Mouse (Mus musculus): Measurements from ENCODE around the gene Pbxip1.
A peak's percentile ranks its signal among the peaks of the same experiment; 100 is the strongest.
"Not testable (repeated sequence)": the region's sequence is repeated elsewhere in the genome, so short reads cannot be mapped to it uniquely, and the experiment has no call there.

Pbxip1 gene

GRCm38 (mm10) chr3:89408448-89408847, 28.1 kb upstream of the Pbxip1 start:
- ATAC-seq (ENCODE audit: insufficient number of reproducible peaks, low FRiP score, low TSS enrichment): no peak

- no peak for ATAC-seq (ENCODE audit: insufficient number of reproducible peaks, low FRiP score, low TSS enrichment)
Measured at GRCm38 (mm10) chr3:89409701-89410100, 26.8 kb upstream of the Pbxip1 start.

- no peak for ATAC-seq (ENCODE audit: insufficient number of reproducible peaks, low FRiP score, low TSS enrichment)
Measured at GRCm38 (mm10) chr3:89410864-89411263, 25.6 kb upstream of the Pbxip1 start.

GRCm38 (mm10) chr3:89411490-89412393, 24.8 kb upstream of the Pbxip1 start, which contains the start of gene Flad1:
Flad1 (minus strand) TSS chr3:89411870.
- ATAC-seq (ENCODE audit: insufficient number of reproducible peaks, low FRiP score, low TSS enrichment): peak; percentile 96

DNA sequence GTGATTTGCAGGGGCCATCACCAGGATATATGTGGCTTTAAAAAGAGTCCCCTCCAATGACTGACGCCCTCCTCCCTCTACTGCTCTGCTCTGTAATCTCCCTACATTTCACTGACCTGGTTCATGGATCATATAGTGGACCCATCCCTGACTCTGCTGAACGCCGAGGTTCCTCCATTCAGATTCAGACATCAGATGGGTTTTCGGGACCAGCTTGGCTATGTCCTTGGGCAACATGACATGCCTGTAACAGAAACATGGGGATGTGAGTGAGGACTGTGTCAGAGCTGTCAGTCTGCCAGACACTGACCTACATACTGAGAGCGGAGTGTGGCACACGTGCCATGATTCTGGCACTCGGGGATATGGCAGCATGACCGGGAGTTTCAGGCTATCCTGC, 20.3 kb upstream of the Pbxip1 start:
- no peak for ATAC-seq (ENCODE audit: insufficient number of reproducible peaks, low FRiP score, low TSS enrichment)

DNA sequence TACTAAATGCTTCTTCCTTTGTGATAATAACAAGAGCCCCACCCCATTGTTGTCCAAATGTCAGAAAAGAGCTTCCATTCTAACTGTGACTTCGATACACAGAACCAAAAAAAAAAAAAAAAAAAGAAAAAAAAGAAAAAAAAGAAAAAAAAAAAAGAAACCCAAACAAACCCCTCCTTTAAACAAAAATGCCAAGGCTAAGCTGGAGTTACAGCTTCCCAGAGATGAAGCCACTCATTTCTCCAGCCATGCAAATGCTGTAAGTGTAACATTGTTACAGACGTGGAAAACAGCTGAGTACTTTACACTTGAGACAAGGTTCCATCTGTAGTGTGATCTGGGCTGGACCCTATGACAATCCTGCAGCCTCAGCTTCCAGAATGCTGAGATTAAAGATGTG, 19.4 kb upstream of the Pbxip1 start:
- ATAC-seq (ENCODE audit: insufficient number of reproducible peaks, low FRiP score, low TSS enrichment): no peak

GRCm38 (mm10) chr3:89417840-89418169, 18.7 kb upstream of the Pbxip1 start:
- ATAC-seq (ENCODE audit: insufficient number of reproducible peaks, low FRiP score, low TSS enrichment): no peak

DNA sequence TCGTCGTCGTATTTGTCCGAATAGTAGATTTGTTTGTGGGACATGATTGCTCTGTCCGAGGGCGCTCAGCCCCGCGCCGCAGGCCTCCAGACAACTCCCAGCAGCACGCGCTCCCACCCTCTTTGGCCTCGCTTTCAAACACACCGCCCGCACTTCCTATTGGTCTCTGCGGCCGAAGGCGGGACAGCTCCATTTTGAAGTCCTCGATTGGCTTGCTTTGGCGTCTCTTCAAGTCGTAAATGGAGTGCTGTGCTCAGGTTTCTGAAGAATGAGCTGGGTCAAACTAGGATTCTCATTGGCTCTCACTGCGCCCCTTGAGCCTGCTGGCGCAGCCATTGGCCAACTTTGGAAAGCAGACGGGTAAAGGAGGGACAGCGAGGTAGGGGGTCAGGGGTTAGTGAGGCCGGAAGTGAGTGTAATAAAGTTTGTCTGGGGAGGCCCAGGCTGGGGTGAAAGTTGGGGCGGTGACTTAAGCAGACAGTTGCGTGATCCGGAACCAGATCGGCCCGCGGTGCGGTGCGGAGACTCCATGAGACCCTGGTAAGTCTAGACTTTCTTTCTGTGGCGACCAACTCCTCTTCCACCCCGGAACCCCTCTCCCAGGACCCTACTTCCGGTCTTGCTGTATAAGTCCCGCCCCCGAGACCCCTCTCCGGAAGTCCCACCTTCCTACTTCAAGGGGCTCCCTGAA, 18.2 kb upstream of the Pbxip1 start, which contains the start of the genes Cks1b and Shc1:
Gene Cks1b (minus strand): TSS at position 214 of the 691 bp plus-strand sequence.
Gene Shc1 (plus strand): TSS at position 274 of the 691 bp plus-strand sequence.
- peak; percentile 90 for ATAC-seq (ENCODE audit: insufficient number of reproducible peaks, low FRiP score, low TSS enrichment)

GRCm38 (mm10) chr3:89418861-89419250, 17.6 kb upstream of the Pbxip1 start:
- ATAC-seq (ENCODE audit: insufficient number of reproducible peaks, low FRiP score, low TSS enrichment): no peak

GRCm38 (mm10) chr3:89419571-89419970, 16.9 kb upstream of the Pbxip1 start:
- ATAC-seq (ENCODE audit: insufficient number of reproducible peaks, low FRiP score, low TSS enrichment): no peak

DNA sequence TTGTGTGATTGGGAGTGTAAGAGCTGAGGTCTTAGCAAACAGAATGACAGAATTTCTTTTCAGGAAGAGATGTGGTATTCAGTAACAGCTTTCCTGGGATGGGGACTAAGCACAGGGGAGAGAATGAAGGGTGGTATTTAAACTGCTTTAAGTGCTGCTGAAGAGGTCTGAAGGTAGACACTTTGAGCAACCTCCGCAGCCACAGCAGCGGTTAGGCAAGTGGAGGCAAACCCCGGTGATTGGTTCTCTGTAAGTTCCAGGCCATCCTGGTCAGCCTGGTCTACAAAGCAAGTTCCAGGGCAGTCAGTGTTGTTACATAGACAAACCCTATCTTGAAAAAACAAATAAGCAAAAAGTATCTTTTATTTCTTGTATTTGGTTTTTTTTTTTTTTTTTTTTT, 16.5 kb upstream of the Pbxip1 start:
- no peak for ATAC-seq (ENCODE audit: insufficient number of reproducible peaks, low FRiP score, low TSS enrichment)

- no peak for ATAC-seq (ENCODE audit: insufficient number of reproducible peaks, low FRiP score, low TSS enrichment)
Measured at GRCm38 (mm10) chr3:89420421-89420820, 16.1 kb upstream of the Pbxip1 start.

GRCm38 (mm10) chr3:89421002-89421774, 15.3 kb upstream of the Pbxip1 start:
- peak; percentile 74 for ATAC-seq (ENCODE audit: insufficient number of reproducible peaks, low FRiP score, low TSS enrichment)

GRCm38 (mm10) chr3:89421810-89422473, 14.6 kb upstream of the Pbxip1 start:
- no peak for ATAC-seq (ENCODE audit: insufficient number of reproducible peaks, low FRiP score, low TSS enrichment)

GRCm38 (mm10) chr3:89422556-89423205, 13.8 kb upstream of the Pbxip1 start:
- no peak for ATAC-seq (ENCODE audit: insufficient number of reproducible peaks, low FRiP score, low TSS enrichment)

DNA sequence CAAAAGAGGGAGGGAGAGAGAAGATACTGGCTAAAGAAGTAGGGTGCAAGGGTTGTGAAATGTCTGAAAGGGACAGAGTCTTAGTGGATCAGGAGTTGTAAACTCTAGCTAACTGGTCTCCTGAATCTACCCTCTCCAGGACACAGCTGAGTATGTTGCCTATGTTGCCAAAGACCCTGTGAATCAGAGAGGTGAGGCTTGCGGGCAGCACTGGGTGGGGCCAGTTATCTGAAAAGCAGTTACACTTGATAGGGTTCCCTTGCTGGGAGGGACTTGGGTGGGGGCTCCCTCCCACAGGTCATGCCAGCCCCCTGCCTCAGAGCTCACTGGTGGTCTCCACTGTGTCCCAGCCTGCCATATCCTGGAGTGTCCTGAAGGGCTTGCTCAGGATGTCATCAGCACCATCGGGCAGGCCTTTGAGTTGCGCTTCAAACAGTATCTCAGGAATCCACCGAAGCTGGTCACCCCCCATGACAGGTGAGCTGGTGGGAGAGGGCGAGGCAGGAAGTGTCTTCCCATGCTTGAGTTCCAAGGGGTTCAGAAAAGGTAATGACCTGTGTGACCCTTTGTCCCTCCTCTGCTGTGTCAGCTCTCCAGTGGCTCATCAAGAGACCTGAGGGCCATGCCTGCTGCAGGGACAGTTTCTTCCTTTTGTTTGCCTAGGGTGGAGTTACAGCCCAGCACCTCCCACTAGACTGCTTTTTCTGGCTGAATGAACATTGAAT, 11.9 kb upstream of the Pbxip1 start:
- no peak for ATAC-seq (ENCODE audit: insufficient number of reproducible peaks, low FRiP score, low TSS enrichment)

GRCm38 (mm10) chr3:89425141-89425525, 11.4 kb upstream of the Pbxip1 start:
- no peak for ATAC-seq (ENCODE audit: insufficient number of reproducible peaks, low FRiP score, low TSS enrichment)

GRCm38 (mm10) chr3:89425876-89426275, 10.6 kb upstream of the Pbxip1 start:
- ATAC-seq (ENCODE audit: insufficient number of reproducible peaks, low FRiP score, low TSS enrichment): no peak

- not testable (repeated sequence) for ATAC-seq (ENCODE audit: insufficient number of reproducible peaks, low FRiP score, low TSS enrichment)
Measured at GRCm38 (mm10) chr3:89429021-89429420, 7.5 kb upstream of the Pbxip1 start.
